ENCODE assay signal across 8 mouse cellular contexts in the genomic region with DNA sequence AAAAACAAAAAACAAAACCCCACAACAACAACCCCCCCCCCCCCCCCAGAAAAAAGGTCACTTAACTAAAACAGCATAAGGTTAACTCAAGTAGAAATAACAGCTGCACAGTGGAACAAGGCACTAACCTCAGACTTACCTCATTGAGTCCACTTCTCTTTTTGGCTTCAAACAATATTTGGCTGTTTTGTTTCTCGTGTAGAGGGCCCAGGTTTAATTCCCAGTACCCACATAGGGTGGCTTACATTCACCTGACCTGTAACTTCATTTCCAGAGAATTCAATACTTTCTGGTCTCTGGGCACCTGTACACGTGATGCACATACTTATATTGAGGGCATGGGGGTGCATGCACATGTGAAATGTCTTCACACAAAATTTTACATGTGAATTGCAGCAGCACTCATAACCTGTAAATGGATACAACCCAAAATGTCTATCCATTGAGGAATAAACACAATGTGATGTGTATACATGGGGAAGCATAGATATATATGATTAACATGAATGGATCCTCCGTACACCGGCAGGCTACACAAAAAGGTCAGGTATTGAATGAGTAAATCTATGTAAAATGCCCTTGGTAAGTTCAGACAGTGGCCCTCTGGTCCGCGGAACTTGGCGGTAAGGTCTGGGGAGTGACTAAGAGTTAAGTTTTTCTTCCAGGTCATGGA. TPM values are rescaled to one million over a fixed set of nuclear protein-coding genes. Genes with fewer than 3 reads are reported as not detected.
A peak's percentile ranks its signal among the peaks of the same experiment; 100 is the strongest.
DNase-seq lines count a peak whose midpoint lies in the region; ATAC-seq lines count a peak whose summit lies in the region.

No protein-coding gene starts in this region.

- no peaks in the 10 kb centered on the region for H3K27me3 ChIP-seq in neural tube, embryonic 11.5 days (ENCODE audit: control insufficient read depth, insufficient read depth, low read length)
- no peaks in the 10 kb centered on the region for H3K27me3 ChIP-seq in limb, embryonic 13.5 days
- no peaks in the 10 kb centered on the region for H3K27me3 ChIP-seq in stomach, embryonic 16.5 days (ENCODE audit: control insufficient read depth, insufficient read depth, low read length)

- H3K4me3 ChIP-seq in neural tube, embryonic 11.5 days (ENCODE audit: low read depth, low read length) = no peak overlapping the region
- peak overlapping the region; percentile 62 for H3K4me3 ChIP-seq in limb, embryonic 13.5 days
- peak overlapping the region; percentile 79; the same call in 1 of the 2 replicates for H3K4me3 ChIP-seq in stomach, embryonic 16.5 days (replicated peaks; ENCODE audit: low read length)

- H3K4me2 ChIP-seq in neural tube, embryonic 11.5 days (ENCODE audit: low read depth) = peak overlapping the region; percentile 79; the same call in 1 of the 2 replicates
- peak overlapping the region; percentile 90 for H3K4me2 ChIP-seq in limb, embryonic 13.5 days (replicated peaks)
- H3K4me2 ChIP-seq in stomach, embryonic 16.5 days (ENCODE audit: low read depth, low read length) = peak overlapping the region; percentile 97

- no peaks in the 10 kb centered on the region for H3K9me3 ChIP-seq in neural tube, embryonic 11.5 days (ENCODE audit: control insufficient read depth, low read length)
- H3K9me3 ChIP-seq in limb, embryonic 13.5 days = no peaks in the 10 kb centered on the region
- H3K9me3 ChIP-seq in stomach, embryonic 16.5 days (replicated peaks; ENCODE audit: control insufficient read depth, low read length) = no peaks in the 10 kb centered on the region

- peak; percentile 50 for DNase-seq in cerebellum, adult 9-10 months
- no peak for DNase-seq in cerebellum, adult 8-10 months
- no peak for DNase-seq in neural tube, embryonic 11.5 days (ENCODE audit: low spot score)
- no peak for DNase-seq in neural tube, embryonic 10.5 days (ENCODE audit: extremely low spot score, low spot score)
- no peak for DNase-seq in thymus, postnatal 36 days
- no peak for DNase-seq in frontal cortex, postnatal 10 days (ENCODE audit: low spot score in 2 of 2)

- 24% methylated on average over 7 of the region's 7 CpGs for WGBS in neural tube, embryonic 11.5 days
- WGBS in limb, embryonic 13.5 days = 14% methylated on average over 7 of the region's 7 CpGs
- 11% methylated on average over 7 of the region's 7 CpGs for WGBS in stomach, embryonic 16.5 days

- ATAC-seq in neural tube, embryonic 11.5 days (ENCODE audit: insufficient read depth, low FRiP score, low TSS enrichment) = no peak
- ATAC-seq in limb, embryonic 13.5 days (ENCODE audit: low FRiP score, low read depth) = no peak
- no peak for ATAC-seq in stomach, embryonic 16.5 days (ENCODE audit: insufficient read depth, low FRiP score)

- H3K36me3 ChIP-seq in neural tube, embryonic 11.5 days (ENCODE audit: control insufficient read depth, insufficient read depth, low read length) = peaks cover 8% of the 10 kb centered on the region
- peaks cover 25% of the 10 kb centered on the region for H3K36me3 ChIP-seq in limb, embryonic 13.5 days
- peaks cover 9% of the 10 kb centered on the region; the same call in 1 of the 2 replicates for H3K36me3 ChIP-seq in stomach, embryonic 16.5 days (ENCODE audit: control insufficient read depth, insufficient read depth, low read length)

- H3K4me1 ChIP-seq in neural tube, embryonic 11.5 days (ENCODE audit: control insufficient read depth, insufficient read depth, low read length) = peaks cover 23% of the 10 kb centered on the region
- H3K4me1 ChIP-seq in limb, embryonic 13.5 days = peaks cover 51% of the 10 kb centered on the region
- H3K4me1 ChIP-seq in stomach, embryonic 16.5 days (ENCODE audit: control insufficient read depth, insufficient read depth, low read length) = peaks cover 38% of the 10 kb centered on the region

- H3K9ac ChIP-seq in neural tube, embryonic 11.5 days (ENCODE audit: low read length) = no peak overlapping the region
- H3K9ac ChIP-seq in limb, embryonic 13.5 days = no peak overlapping the region
- H3K9ac ChIP-seq in stomach, embryonic 16.5 days (ENCODE audit: low read length) = no peak overlapping the region

- H3K27ac ChIP-seq in neural tube, embryonic 11.5 days (ENCODE audit: low read depth, low read length) = no peak overlapping the region
- no peak overlapping the region for H3K27ac ChIP-seq in limb, embryonic 13.5 days
- peak overlapping the region; percentile 99 for H3K27ac ChIP-seq in stomach, embryonic 16.5 days (ENCODE audit: low read length)

RNA-seq across cellular contexts. Expression of gene Lrsam1, which starts 4.2 kb away (rescaled TPM):
- polyA plus RNA-seq in neural tube, embryonic 11.5 days (2014; fragmentation: Nextera tagmentation; extraction: Ambion mirVana) = 10.2 and 12.6 TPM in 2 replicates
- polyA plus RNA-seq in limb, embryonic 13.5 days (2015; fragmentation: Nextera tagmentation; extraction: Ambion mirVana) = 13.9 and 14.1 TPM in 2 replicates
- 10.4 and 11.2 TPM in 2 replicates for polyA plus RNA-seq in stomach, embryonic 16.5 days (2015; fragmentation: Nextera tagmentation; extraction: Ambion mirVana)

RNA-seq across cellular contexts. Expression of gene Rpl12, which starts 4.3 kb away (rescaled TPM):
- polyA plus RNA-seq in neural tube, embryonic 11.5 days (2014; fragmentation: Nextera tagmentation; extraction: Ambion mirVana) = 147 and 152 TPM in 2 replicates
- 159 and 175 TPM in 2 replicates for polyA plus RNA-seq in limb, embryonic 13.5 days (2015; fragmentation: Nextera tagmentation; extraction: Ambion mirVana)
- polyA plus RNA-seq in stomach, embryonic 16.5 days (2015; fragmentation: Nextera tagmentation; extraction: Ambion mirVana) = 124 and 174 TPM in 2 replicates

RNA-seq across cellular contexts. Expression of gene Slc2a8, which starts 16.2 kb away (rescaled TPM):
- 12.4 and 13.3 TPM in 2 replicates for polyA plus RNA-seq in neural tube, embryonic 11.5 days (2014; fragmentation: Nextera tagmentation; extraction: Ambion mirVana)
- polyA plus RNA-seq in limb, embryonic 13.5 days (2015; fragmentation: Nextera tagmentation; extraction: Ambion mirVana) = 27.3 and 28.9 TPM in 2 replicates
- 14.6 and 14.9 TPM in 2 replicates for polyA plus RNA-seq in stomach, embryonic 16.5 days (2015; fragmentation: Nextera tagmentation; extraction: Ambion mirVana)
